Mouse (Mus musculus): ENCODE measurements around the gene Ssh3. TPM values are rescaled to one million over a fixed set of nuclear protein-coding genes. Genes with fewer than 3 reads are reported as not detected.
A peak's percentile ranks its signal among the peaks of the same experiment; 100 is the strongest.

Ssh3 gene
- total RNA-seq, 2 experiments from 2014 or later: 16.8 to 21.9 TPM

- no peak for DNase-seq
Measured at GRCm38 (mm10) chr19:4244775-4245174, 24.2 kb downstream of the Ssh3 start.

- DNase-seq: no peak
Measured at GRCm38 (mm10) chr19:4242416-4242815, 26.6 kb downstream of the Ssh3 start.

- DNase-seq: no peak
Measured at GRCm38 (mm10) chr19:4240247-4240668, 28.7 kb downstream of the Ssh3 start.

GRCm38 (mm10) chr19:4234548-4234947 lies 34.4 kb downstream of the Ssh3 start:
- no peak for DNase-seq

GRCm38 (mm10) chr19:4232651-4233050 lies 36.3 kb downstream of the Ssh3 start:
- DNase-seq: no peak

- no peak for DNase-seq
Measured at GRCm38 (mm10) chr19:4232186-4232572, 36.8 kb downstream of the Ssh3 start.

- DNase-seq: peak; percentile 97
Measured at GRCm38 (mm10) chr19:4231253-4232185, 37.5 kb downstream of the Ssh3 start, which contains the start of gene Pold4. Gene Pold4, plus strand, starts transcription at chr19:4231899.

- DNase-seq: peak; percentile 70
Measured at GRCm38 (mm10) chr19:4230415-4230814, 38.6 kb downstream of the Ssh3 start.

- DNase-seq: no peak
Measured at GRCm38 (mm10) chr19:4229451-4230076, 39.4 kb downstream of the Ssh3 start.

GRCm38 (mm10) chr19:4228891-4229290 lies 40.1 kb downstream of the Ssh3 start:
- DNase-seq: no peak

GRCm38 (mm10) chr19:4227894-4228678 lies 40.9 kb downstream of the Ssh3 start:
- peak; percentile 81 for DNase-seq

GRCm38 (mm10) chr19:4227446-4227845 lies 41.5 kb downstream of the Ssh3 start:
- DNase-seq: no peak

GRCm38 (mm10) chr19:4226779-4227178 lies 42.2 kb downstream of the Ssh3 start:
- DNase-seq: no peak

- peak; percentile 48 for DNase-seq
Measured at GRCm38 (mm10) chr19:4222165-4222564, 46.8 kb downstream of the Ssh3 start.

GRCm38 (mm10) chr19:4220957-4221743 lies 47.8 kb downstream of the Ssh3 start:
- DNase-seq: no peak

- DNase-seq: no peak
Measured at GRCm38 (mm10) chr19:4220416-4220815, 48.6 kb downstream of the Ssh3 start.

GRCm38 (mm10) chr19:4219943-4220342 lies 49.0 kb downstream of the Ssh3 start:
- DNase-seq: no peak

- DNase-seq: no peak
Measured at GRCm38 (mm10) chr19:4218784-4219183, 50.2 kb downstream of the Ssh3 start.

- DNase-seq: no peak
Measured at GRCm38 (mm10) chr19:4218293-4218692, 50.7 kb downstream of the Ssh3 start.

GRCm38 (mm10) chr19:4217855-4218254 lies 51.1 kb downstream of the Ssh3 start:
- DNase-seq: no peak

GRCm38 (mm10) chr19:4217140-4217539 lies 51.8 kb downstream of the Ssh3 start:
- no peak for DNase-seq
